Mouse (Mus musculus) monocyte, adult 5-6 weeks (primary cell): ENCODE measurements around the gene Pmepa1. TPM values are rescaled to one million over a fixed set of nuclear protein-coding genes. Genes with fewer than 3 reads are reported as not detected.

Experiments used
- ATAC-seq: fragments of 153-309, 156-312 bp; replicated peaks from 2 replicates; pipeline ENCODE4 v1.8.0; 2017; ENCODE audit warnings: mild to moderate bottlenecking; ENCODE audit not compliant: low TSS enrichment, insufficient number of reproducible peaks, severe bottlenecking, poor library complexity, low FRiP score
- total RNA-seq: library from RNA; stranded (forward); fragments of 200-1000, 200-491, 200-594 nt; gene quantifications from 3 replicates; pipeline ENCODE4 v1.2.3, GENCODE M21; 2017

Pmepa1 gene
- total RNA-seq, 1 experiment from 2014 or later, result 0.29 TPM

GRCm38 (mm10) chr2:173180721-173181388, 95.5 kb downstream of the Pmepa1 start:
- ATAC-seq, result no peak

DNA sequence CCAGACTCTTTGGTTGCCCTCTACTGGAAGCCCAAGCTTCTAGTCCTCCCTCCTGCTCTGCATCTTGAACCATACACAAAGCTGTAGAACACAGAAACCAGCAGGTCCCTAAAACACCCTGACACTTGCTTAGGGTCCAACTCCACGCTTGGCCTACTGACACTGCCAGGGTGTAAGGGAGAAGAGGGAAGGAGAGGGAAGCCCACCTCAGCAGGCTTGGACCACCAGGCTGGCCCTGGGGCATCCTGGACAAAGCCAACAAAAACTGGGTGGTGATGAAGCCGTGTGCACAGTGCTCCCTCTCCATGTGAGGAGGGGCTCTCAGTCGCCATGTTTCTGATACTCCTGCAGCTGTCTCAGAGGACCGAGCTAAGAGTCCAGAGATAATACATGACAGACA, 96.3 kb downstream of the Pmepa1 start:
- ATAC-seq, result no peak

GRCm38 (mm10) chr2:173179046-173179445, 97.3 kb downstream of the Pmepa1 start:
- no peak for ATAC-seq

GRCm38 (mm10) chr2:173177951-173178350, 98.4 kb downstream of the Pmepa1 start:
- ATAC-seq, result no peak

DNA sequence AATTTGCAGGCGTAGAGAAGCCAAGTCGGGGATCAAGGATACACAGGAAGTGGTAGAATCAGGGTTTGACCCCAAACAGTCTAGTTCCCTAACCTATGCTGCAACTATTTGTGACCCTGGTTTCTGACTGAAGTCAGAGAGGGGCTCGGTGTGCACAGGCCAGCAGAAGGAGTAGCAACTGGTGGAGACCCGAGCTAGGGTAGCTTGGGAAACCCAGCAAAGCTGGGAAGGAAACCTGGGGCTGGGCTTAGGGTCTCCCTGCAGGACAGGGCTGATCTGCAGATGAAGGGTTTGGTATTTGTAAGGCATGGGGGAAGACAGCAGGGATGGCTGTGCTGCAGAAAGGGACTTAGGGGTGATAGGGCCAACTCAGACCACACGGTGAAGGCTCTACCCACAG, 98.9 kb downstream of the Pmepa1 start:
- no peak for ATAC-seq

DNA sequence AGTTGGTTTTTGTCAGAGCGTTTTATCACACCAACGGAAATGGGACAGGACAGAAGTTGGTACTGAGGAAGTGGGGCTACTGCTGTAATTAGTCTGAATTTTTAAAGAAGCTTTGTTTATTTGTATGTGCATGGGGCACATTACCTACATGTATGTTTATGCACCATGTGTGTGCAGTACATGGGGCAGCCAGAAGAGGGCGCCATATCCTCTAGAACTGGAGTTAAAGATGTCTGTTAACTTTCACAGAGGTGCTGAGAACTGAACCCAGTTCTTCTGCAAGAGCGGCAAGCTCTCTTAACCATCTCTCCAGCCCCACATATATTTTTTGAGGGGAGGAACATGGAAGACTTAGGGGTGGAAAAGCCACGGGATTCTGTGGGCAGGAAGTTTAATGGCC, 100.6 kb downstream of the Pmepa1 start:
- ATAC-seq, result no peak

DNA sequence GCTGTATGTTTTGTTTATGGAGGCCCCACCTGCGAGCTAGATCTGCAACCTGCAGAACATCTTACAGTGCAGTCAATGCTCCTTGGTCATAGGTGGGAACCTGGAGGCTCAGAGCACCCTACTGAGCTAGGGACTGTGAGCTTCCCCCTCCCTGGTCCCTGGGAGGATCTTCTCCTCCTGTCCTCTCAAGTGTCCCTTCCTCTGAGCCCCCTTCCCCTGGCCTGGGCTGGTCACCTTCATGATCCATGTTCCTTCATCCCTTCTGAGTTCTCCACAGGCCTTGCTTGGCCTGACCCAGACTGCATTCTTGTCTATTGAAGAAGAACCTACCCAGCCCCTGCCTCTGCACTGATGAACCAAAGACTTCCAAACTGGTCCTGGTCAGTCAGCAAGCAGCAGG, 101.8 kb downstream of the Pmepa1 start:
- ATAC-seq, result no peak

Other genes starting within 250 kb of the Pmepa1 start
- not detected in 3 replicates for gene Ctcfl, start 157.0 kb downstream of the Pmepa1 start, total RNA-seq
- gene Pck1, start 123.5 kb downstream of the Pmepa1 start, total RNA-seq, result not detected in 3 replicates
- 74.4 to 86.1 TPM (median 81.1 TPM) in 3 replicates for gene Zbp1, start 57.6 kb downstream of the Pmepa1 start, total RNA-seq
- gene 1700021F07Rik, start 246.1 kb upstream of the Pmepa1 start, total RNA-seq, result not detected in 3 replicates